Mouse (Mus musculus): ENCODE results near the gene Map6. TPM values are rescaled to one million over a fixed set of nuclear protein-coding genes. Genes with fewer than 3 reads are reported as not detected.

Gene Map6
- total and polyA plus RNA-seq, 2 experiments from 2014 or later, result 126 to 326 TPM

GRCm38 (mm10) chr7:99228825-99229224 lies 38.4 kb upstream of the Map6 start:
- no peak for ATAC-seq (ENCODE audit: low FRiP score)
- no peak for DNase-seq (ENCODE audit: low spot score)

GRCm38 (mm10) chr7:99229411-99229810 lies 37.8 kb upstream of the Map6 start:
- 8% methylated on average over 2 of the region's 2 CpGs for WGBS
- no peaks in the 10 kb centered on the region for H3K27me3 ChIP-seq (ENCODE audit: insufficient read depth, low read length)
- H3K4me1 ChIP-seq (ENCODE audit: insufficient read depth, low read length), result no peaks in the 10 kb centered on the region
- TF ChIP-seq CTCF (IDR thresholded peaks at IDR 0.05), result peak; percentile 66
- H3K36me3 ChIP-seq (ENCODE audit: insufficient read depth, low read length), result no peaks in the 10 kb centered on the region
- no peak for ATAC-seq (ENCODE audit: low FRiP score)
- no peaks in the 10 kb centered on the region for H3K9me3 ChIP-seq (ENCODE audit: low read length)
- H3K4me3 ChIP-seq (ENCODE audit: low read depth, low read length), result no peak overlapping the region
- H3K9ac ChIP-seq (replicated peaks; ENCODE audit: low read length, poor library complexity, severe bottlenecking), result no peak overlapping the region
- no peak overlapping the region for H3K27ac ChIP-seq (ENCODE audit: low read depth, low read length)
- peak; percentile 52 for DNase-seq (ENCODE audit: low spot score)
- H3K4me2 ChIP-seq (ENCODE audit: low read depth, low read length, poor library complexity, severe bottlenecking), result no peak overlapping the region

More at GRCm38 (mm10) chr7:99228825-99229224, 38.4 kb upstream of the Map6 start:
- Histone ChIP-seq H3K27ac (ENCODE audit: low read depth, low read length) (no peak overlapping the region), H3K4me1 (ENCODE audit: insufficient read depth, low read length) (no peaks in the 10 kb centered on the region), H3K9me3 (ENCODE audit: low read length) (no peaks in the 10 kb centered on the region), H3K4me2 (ENCODE audit: low read depth, low read length, poor library complexity, severe bottlenecking) (no peak overlapping the region), H3K36me3 (ENCODE audit: insufficient read depth, low read length) (no peaks in the 10 kb centered on the region), H3K9ac (replicated peaks; ENCODE audit: low read length, poor library complexity, severe bottlenecking) (no peak overlapping the region), H3K4me3 (ENCODE audit: low read depth, low read length) (no peak overlapping the region), H3K27me3 (ENCODE audit: insufficient read depth, low read length) (no peaks in the 10 kb centered on the region)
- 81% methylated on average over 8 of the region's 8 CpGs for WGBS
- no peak for TF ChIP-seq CTCF (IDR thresholded peaks at IDR 0.05)

- Histone ChIP-seq H3K4me1 (ENCODE audit: insufficient read depth, low read length) (no peaks in the 10 kb centered on the region), H3K36me3 (ENCODE audit: insufficient read depth, low read length) (no peaks in the 10 kb centered on the region), H3K27me3 (ENCODE audit: insufficient read depth, low read length) (no peaks in the 10 kb centered on the region), H3K4me3 (ENCODE audit: low read depth, low read length) (no peak overlapping the region), H3K9ac (replicated peaks; ENCODE audit: low read length, poor library complexity, severe bottlenecking) (no peak overlapping the region), H3K9me3 (ENCODE audit: low read length) (no peaks in the 10 kb centered on the region), H3K27ac (ENCODE audit: low read depth, low read length) (no peak overlapping the region), H3K4me2 (ENCODE audit: low read depth, low read length, poor library complexity, severe bottlenecking) (no peak overlapping the region)
- WGBS, result 71% methylated on average over 7 of the region's 7 CpGs
- TF ChIP-seq CTCF (IDR thresholded peaks at IDR 0.05), result no peak
- DNase-seq (ENCODE audit: low spot score), result no peak
- no peak for ATAC-seq (ENCODE audit: low FRiP score)
These were observed 37.0 kb upstream of the Map6 start for GRCm38 (mm10) chr7:99230061-99230747.

GRCm38 (mm10) chr7:99232571-99232970 lies 34.7 kb upstream of the Map6 start:
- no peaks in the 10 kb centered on the region for H3K27me3 ChIP-seq (ENCODE audit: insufficient read depth, low read length)
- H3K4me3 ChIP-seq (ENCODE audit: low read depth, low read length), result no peak overlapping the region
- ATAC-seq (ENCODE audit: low FRiP score), result no peak
- H3K27ac ChIP-seq (ENCODE audit: low read depth, low read length), result no peak overlapping the region
- H3K36me3 ChIP-seq (ENCODE audit: insufficient read depth, low read length), result no peaks in the 10 kb centered on the region
- TF ChIP-seq CTCF (IDR thresholded peaks at IDR 0.05), result no peak
- H3K9ac ChIP-seq (replicated peaks; ENCODE audit: low read length, poor library complexity, severe bottlenecking), result no peak overlapping the region
- no peak for DNase-seq (ENCODE audit: low spot score)
- H3K9me3 ChIP-seq (ENCODE audit: low read length), result no peaks in the 10 kb centered on the region
- 64% methylated on average over 6 of the region's 6 CpGs for WGBS
- H3K4me1 ChIP-seq (ENCODE audit: insufficient read depth, low read length), result no peaks in the 10 kb centered on the region
- H3K4me2 ChIP-seq (ENCODE audit: low read depth, low read length, poor library complexity, severe bottlenecking), result no peak overlapping the region

- H3K36me3 ChIP-seq (ENCODE audit: insufficient read depth, low read length), result no peaks in the 10 kb centered on the region
- WGBS, result 42% methylated on average over 2 of the region's 2 CpGs
- TF ChIP-seq CTCF (IDR thresholded peaks at IDR 0.05), result no peak
- no peaks in the 10 kb centered on the region for H3K27me3 ChIP-seq (ENCODE audit: insufficient read depth, low read length)
- DNase-seq (ENCODE audit: low spot score), result no peak
- no peaks in the 10 kb centered on the region for H3K4me1 ChIP-seq (ENCODE audit: insufficient read depth, low read length)
- H3K4me2 ChIP-seq (ENCODE audit: low read depth, low read length, poor library complexity, severe bottlenecking), result no peak overlapping the region
- no peaks in the 10 kb centered on the region for H3K9me3 ChIP-seq (ENCODE audit: low read length)
- no peak overlapping the region for H3K27ac ChIP-seq (ENCODE audit: low read depth, low read length)
- no peak overlapping the region for H3K9ac ChIP-seq (replicated peaks; ENCODE audit: low read length, poor library complexity, severe bottlenecking)
- no peak for ATAC-seq (ENCODE audit: low FRiP score)
- no peak overlapping the region for H3K4me3 ChIP-seq (ENCODE audit: low read depth, low read length)
These were observed 32.3 kb upstream of the Map6 start for GRCm38 (mm10) chr7:99234916-99235315.

GRCm38 (mm10) chr7:99235657-99236056 lies 31.6 kb upstream of the Map6 start:
- TF ChIP-seq CTCF (IDR thresholded peaks at IDR 0.05), result no peak
- no peaks in the 10 kb centered on the region for H3K9me3 ChIP-seq (ENCODE audit: low read length)
- DNase-seq (ENCODE audit: low spot score) (no peak), ATAC-seq (ENCODE audit: low FRiP score) (no peak)
- no peak overlapping the region for H3K9ac ChIP-seq (replicated peaks; ENCODE audit: low read length, poor library complexity, severe bottlenecking)
- H3K4me3 ChIP-seq (ENCODE audit: low read depth, low read length), result no peak overlapping the region
- H3K27me3 ChIP-seq (ENCODE audit: insufficient read depth, low read length), result no peaks in the 10 kb centered on the region
- H3K36me3 ChIP-seq (ENCODE audit: insufficient read depth, low read length), result no peaks in the 10 kb centered on the region
- no peak overlapping the region for H3K4me2 ChIP-seq (ENCODE audit: low read depth, low read length, poor library complexity, severe bottlenecking)
- no peak overlapping the region for H3K27ac ChIP-seq (ENCODE audit: low read depth, low read length)
- H3K4me1 ChIP-seq (ENCODE audit: insufficient read depth, low read length), result no peaks in the 10 kb centered on the region
- WGBS, result 74% methylated on average over 2 of the region's 2 CpGs
